Mouse (Mus musculus): Measurements from ENCODE around the gene Fam114a2.
A peak's percentile ranks its signal among the peaks of the same experiment; 100 is the strongest.

The Fam114a2 gene

DNA sequence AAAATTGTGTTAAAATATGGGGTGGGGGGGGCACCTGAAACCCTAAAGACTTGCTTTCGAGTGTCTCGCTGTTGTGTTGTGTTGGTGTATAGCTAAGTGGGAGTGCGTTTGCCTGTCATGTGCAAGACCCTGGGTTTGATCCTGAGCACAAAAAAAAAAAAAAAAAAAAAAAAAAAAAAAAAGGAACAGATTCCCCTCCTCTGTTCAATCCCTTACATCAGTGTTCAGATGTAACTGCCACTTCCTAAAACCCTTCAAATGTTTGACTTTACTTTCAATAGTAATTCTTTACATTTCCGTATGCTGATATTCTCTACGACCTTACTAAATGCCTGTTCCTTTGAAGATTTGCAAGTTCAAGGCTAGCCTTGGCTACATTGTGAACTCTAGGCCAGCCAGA is 887 bp upstream of the Fam114a2 start:
- no peak for DNase-seq (ENCODE audit: low spot score in 2 of 2)

- no peak for DNase-seq (ENCODE audit: low spot score in 2 of 2)
These were observed 333 bp upstream of the Fam114a2 start for GRCm38 (mm10) chr11:57518751-57519148.

GRCm38 (mm10) chr11:57516946-57517441 is 1.4 kb downstream of the Fam114a2 start:
- DNase-seq (ENCODE audit: low spot score in 2 of 2): no peak

GRCm38 (mm10) chr11:57515218-57515617 is 3.2 kb downstream of the Fam114a2 start:
- no peak for DNase-seq (ENCODE audit: low spot score in 2 of 2)

GRCm38 (mm10) chr11:57506899-57507298 is 11.5 kb downstream of the Fam114a2 start:
- DNase-seq (ENCODE audit: low spot score in 2 of 2): no peak

- no peak for DNase-seq (ENCODE audit: low spot score in 2 of 2)
These were observed 15.3 kb downstream of the Fam114a2 start for GRCm38 (mm10) chr11:57503155-57503554.

DNA sequence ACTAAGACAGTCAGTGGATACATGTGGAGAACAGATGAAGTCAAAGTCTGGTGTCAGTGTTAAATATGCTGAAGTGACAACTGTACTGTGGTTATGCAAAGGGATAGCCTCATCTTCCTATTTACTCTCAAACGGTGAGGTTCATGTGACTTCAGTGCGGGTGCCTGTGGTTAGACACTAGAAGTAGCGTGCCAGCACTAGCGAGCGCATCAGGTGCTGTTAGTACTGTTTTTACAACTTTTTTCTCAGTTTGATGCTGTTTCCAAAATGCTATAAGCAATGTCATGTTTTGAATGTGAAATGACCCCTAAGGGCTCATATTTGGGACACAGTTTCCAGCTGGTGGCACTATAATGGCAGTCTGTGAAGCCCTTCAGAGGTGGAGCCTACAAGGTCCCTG is 20.2 kb downstream of the Fam114a2 start:
- DNase-seq (ENCODE audit: low spot score in 2 of 2): no peak

- no peak for DNase-seq (ENCODE audit: low spot score in 2 of 2)
These were observed 20.7 kb downstream of the Fam114a2 start for GRCm38 (mm10) chr11:57497701-57498100.

- DNase-seq (ENCODE audit: low spot score in 2 of 2): no peak
These were observed 21.9 kb downstream of the Fam114a2 start for GRCm38 (mm10) chr11:57496462-57497039.

DNA sequence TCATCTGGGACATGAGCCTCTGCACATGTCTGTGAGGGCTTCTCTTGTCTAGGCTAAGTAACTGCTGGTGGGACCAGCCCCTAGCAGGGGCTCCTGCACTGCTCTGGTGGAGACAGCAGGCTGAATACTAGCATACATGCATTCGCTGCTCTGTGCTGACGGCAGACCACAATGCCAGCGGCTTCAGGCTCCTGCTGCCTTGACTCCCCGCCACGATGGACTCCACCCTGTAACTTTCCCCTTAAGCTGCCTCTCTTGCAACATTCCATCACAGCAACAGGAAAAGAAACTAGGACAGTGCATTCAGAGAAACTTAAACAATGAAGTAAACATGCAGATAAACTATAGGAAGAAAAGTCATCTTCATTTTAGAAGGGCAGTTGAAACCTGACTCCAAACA is 30.0 kb downstream of the Fam114a2 start:
- DNase-seq (ENCODE audit: low spot score in 2 of 2): no peak

DNA sequence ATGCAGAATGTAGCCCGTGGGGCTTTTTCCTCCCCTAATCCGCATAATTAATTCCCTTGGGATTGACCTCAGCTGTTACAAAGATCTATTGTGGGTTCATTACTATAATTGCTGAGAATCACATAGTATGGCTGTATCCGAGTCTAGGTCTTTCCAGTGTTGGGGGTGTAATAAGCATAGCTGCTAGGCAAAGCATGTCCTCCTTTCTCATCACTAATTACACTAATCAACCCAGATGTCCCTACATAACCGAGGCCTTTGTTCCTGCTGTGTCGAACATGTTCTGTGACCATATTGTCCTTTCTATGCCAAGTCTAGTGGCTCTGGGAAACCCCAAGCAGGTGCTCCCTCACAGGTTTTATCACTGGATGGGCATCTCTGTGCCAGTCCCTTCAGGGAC is 40.3 kb downstream of the Fam114a2 start:
- no peak for DNase-seq (ENCODE audit: low spot score in 2 of 2)

DNA sequence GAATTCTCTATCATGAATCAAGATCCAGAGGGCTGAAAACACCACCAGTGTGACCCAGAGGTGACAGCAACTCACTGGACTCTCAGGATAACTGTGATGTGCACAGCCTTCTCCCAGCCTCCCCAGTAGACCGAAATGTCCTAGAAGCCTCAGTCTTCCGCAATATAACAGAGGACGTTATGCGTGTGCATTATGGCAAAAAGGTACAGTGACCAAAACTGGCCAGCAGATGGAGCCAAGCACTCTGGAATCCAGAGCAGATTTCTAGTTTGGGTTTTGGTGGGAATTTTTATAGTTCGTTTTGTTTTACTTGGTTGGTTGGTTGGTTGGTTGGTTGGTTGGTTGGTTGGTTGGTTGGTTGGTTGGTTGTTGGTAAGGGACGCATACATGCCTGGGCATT is 43.3 kb downstream of the Fam114a2 start:
- peak in 1 of 2 experiments; percentile 51 for DNase-seq (ENCODE audit: low spot score in 2 of 2)

DNA sequence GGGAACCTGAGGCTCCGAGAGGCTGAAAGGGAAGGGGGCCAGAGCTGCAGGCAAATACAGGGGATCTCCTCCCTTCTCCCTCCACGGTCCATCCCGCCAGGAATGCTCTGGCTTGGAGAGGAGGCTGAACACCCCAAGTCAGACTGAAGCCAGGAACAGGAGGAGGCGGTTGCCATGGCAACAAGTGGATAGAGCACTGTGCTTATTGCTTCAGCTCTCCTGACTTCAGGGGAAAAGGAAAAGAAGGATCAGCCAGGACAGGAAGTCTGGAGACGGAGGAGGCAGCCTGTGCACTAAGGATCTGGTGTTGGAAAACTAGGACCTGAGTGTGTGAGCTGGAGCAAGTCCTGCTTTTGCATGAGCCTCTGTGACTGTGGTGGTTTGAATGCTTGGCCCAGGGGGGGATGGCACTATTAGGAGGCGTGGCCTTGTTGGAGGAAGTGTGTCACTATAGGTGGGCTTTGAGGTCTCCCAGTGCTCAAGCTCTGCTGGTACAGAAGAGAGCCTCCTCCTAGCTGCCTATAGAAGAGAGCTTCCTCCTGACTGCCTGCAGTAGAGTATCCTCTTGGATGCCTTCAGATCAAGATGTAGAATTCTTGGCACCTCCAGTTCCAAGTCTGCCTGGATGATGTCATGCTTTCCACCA is 44.0 kb downstream of the Fam114a2 start:
- peak in 1 of 2 experiments; percentile 51 for DNase-seq (ENCODE audit: low spot score in 2 of 2)

GRCm38 (mm10) chr11:57470979-57471378 is 47.4 kb downstream of the Fam114a2 start:
- DNase-seq (ENCODE audit: low spot score in 2 of 2): no peak

- no peak for DNase-seq (ENCODE audit: low spot score in 2 of 2)
These were observed 48.4 kb downstream of the Fam114a2 start for GRCm38 (mm10) chr11:57470056-57470455.

GRCm38 (mm10) chr11:57468706-57469105 is 49.7 kb downstream of the Fam114a2 start:
- no peak for DNase-seq (ENCODE audit: low spot score in 2 of 2)

- peak in 1 of 2 experiments; percentile 65 for DNase-seq (ENCODE audit: low spot score in 2 of 2)
These were observed 51.0 kb downstream of the Fam114a2 start for GRCm38 (mm10) chr11:57467159-57468110.

DNA sequence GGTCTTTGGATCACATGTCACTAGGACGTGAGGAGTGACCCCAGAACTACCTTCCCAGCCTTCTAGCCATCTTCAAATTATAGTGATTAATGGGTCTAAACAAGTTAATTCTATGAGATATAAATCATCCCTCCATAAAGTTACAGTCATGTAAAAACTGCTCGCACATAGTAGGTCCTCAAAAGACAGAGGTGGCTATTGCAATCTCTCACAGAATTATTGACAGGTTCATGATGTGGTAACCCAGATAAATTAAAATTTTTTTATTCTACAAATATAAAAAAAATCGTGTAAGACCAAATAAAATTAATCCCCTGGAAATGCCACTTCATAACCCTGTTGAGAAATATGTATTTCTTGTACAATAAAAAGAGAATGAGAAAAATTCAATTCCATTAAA is 52.6 kb downstream of the Fam114a2 start:
- DNase-seq (ENCODE audit: low spot score in 2 of 2): no peak

GRCm38 (mm10) chr11:57465025-57465424 is 53.4 kb downstream of the Fam114a2 start:
- DNase-seq (ENCODE audit: low spot score in 2 of 2): no peak

GRCm38 (mm10) chr11:57459759-57460158 is 58.7 kb downstream of the Fam114a2 start:
- DNase-seq (ENCODE audit: low spot score in 2 of 2): peak in 1 of 2 experiments; percentile 68

- DNase-seq (ENCODE audit: low spot score in 2 of 2): no peak
These were observed 64.0 kb downstream of the Fam114a2 start for GRCm38 (mm10) chr11:57454421-57454820.

DNA sequence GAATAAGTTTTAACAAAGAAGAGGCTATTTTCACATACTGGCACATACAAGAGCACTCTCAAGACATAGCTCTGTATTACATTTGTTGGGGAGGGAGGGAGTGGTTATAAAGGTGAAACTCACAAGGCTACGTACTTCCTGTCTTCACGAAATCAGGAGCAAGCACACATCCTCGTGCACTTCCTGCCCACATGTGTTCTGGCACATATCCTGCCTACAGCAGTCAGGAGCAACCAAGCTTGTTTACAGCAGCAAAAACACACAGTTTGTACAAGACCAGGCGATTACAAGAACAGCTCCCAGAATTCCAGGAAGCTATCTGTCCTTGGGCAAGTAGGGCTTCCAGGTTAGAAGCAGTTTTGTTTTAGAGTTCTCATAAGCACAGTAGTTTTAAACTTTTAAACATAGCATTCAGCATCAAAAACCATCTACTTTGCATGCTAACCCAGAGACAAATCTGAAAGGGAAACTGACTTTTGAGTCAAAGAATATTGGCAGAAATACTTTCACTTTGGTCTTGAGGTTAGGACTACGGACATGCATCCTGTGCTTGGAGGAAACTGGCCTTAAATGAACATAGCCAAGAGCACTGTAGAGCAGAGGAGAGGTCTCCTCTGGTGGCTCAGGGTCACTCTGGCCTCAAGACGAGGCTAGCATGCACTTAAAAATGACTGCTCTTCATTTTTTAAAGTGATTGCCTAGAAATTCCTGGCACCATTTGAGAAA is 73.0 kb downstream of the Fam114a2 start:
- no peak for DNase-seq (ENCODE audit: low spot score in 2 of 2)
